Mouse (Mus musculus) brain, embryonic 14.5 days (tissue): Measurements from ENCODE around the gene Pomt2. TPM values are rescaled to one million over a fixed set of nuclear protein-coding genes. Genes with fewer than 3 reads are reported as not detected.
A peak's percentile ranks its signal among the peaks of the same experiment; 100 is the strongest.

Source experiments
- DNase-seq: peaks from one replicate; pipeline ENCODE4 v3.0.0-alpha.2; 2011; ENCODE audit warnings: low read depth
- CTCF ChIP-seq: fragments of 200-500 bp; IDR thresholded peaks from 2 replicates; pipeline ENCODE4 v1.5.1; 2012; ENCODE audit warnings: inconsistent platforms, mild to moderate bottlenecking, moderate library complexity, borderline replicate concordance; ENCODE audit not compliant: insufficient read depth, insufficient read length; ENCODE audit errors: extremely low read depth
- POLR2A ChIP-seq: fragments of 200-500 bp; IDR thresholded peaks from 2 replicates; pipeline ENCODE4 v1.6.1; 2012; ENCODE audit warnings: mild to moderate bottlenecking, inconsistent platforms, borderline replicate concordance; ENCODE audit not compliant: poor library complexity, insufficient read depth, insufficient read length, severe bottlenecking; ENCODE audit errors: extremely low read depth
- polyA plus RNA-seq: library from polyadenylated mRNA; depleted of rRNA; stranded (reverse); fragments of >200 nt; gene quantifications from 2 replicates; pipeline ENCODE4 v1.2.3, GENCODE M21; 2012

Pomt2 gene
- polyA plus RNA-seq, 1 experiment, result 19.2 TPM

GRCm38 (mm10) chr12:87148136-87148535 lies 368 bp upstream of the Pomt2 start:
- no peak for TF ChIP-seq CTCF
- TF ChIP-seq POLR2A, result no peak

GRCm38 (mm10) chr12:87146966-87147365 lies 802 bp downstream of the Pomt2 start, which contains the start of gene Gstz1:
TSS of gene Gstz1 (plus strand) at chr12:87147165.
- TF ChIP-seq CTCF (no peak), POLR2A (no peak)
- peak; percentile 97 for DNase-seq

More at GRCm38 (mm10) chr12:87148136-87148535, 368 bp upstream of the Pomt2 start:
- DNase-seq, result no peak

GRCm38 (mm10) chr12:87142156-87142555 lies 5.6 kb downstream of the Pomt2 start:
- DNase-seq, result no peak
- TF ChIP-seq POLR2A, result no peak
- no peak for TF ChIP-seq CTCF

GRCm38 (mm10) chr12:87138768-87139167 lies 9.0 kb downstream of the Pomt2 start:
- no peak for TF ChIP-seq POLR2A

GRCm38 (mm10) chr12:87138342-87138701 lies 9.4 kb downstream of the Pomt2 start:
- TF ChIP-seq POLR2A (no peak), CTCF (no peak)
- peak; percentile 43 for DNase-seq

More at GRCm38 (mm10) chr12:87138768-87139167, 9.0 kb downstream of the Pomt2 start:
- DNase-seq, result no peak

- peak; percentile 73 for DNase-seq
- no peak for TF ChIP-seq POLR2A
- TF ChIP-seq CTCF, result no peak
Measured at GRCm38 (mm10) chr12:87137439-87138341, 10.1 kb downstream of the Pomt2 start.

- TF ChIP-seq POLR2A (no peak), CTCF (no peak)
- no peak for DNase-seq
Measured at GRCm38 (mm10) chr12:87132784-87133183, 15.0 kb downstream of the Pomt2 start.

GRCm38 (mm10) chr12:87132210-87132609 lies 15.6 kb downstream of the Pomt2 start:
- TF ChIP-seq POLR2A (no peak), CTCF (no peak)
- DNase-seq, result no peak

GRCm38 (mm10) chr12:87131619-87132018 lies 16.1 kb downstream of the Pomt2 start:
- peak; percentile 58 for DNase-seq
- peak; percentile 57; the same call in 1 of the 2 replicates for TF ChIP-seq CTCF
- no peak for TF ChIP-seq POLR2A

- TF ChIP-seq CTCF (no peak), POLR2A (no peak)
- DNase-seq, result peak; percentile 41
Measured at GRCm38 (mm10) chr12:87131181-87131580, 16.6 kb downstream of the Pomt2 start.

- DNase-seq, result no peak
- TF ChIP-seq CTCF (no peak), POLR2A (no peak)
Measured at GRCm38 (mm10) chr12:87130224-87130623, 17.5 kb downstream of the Pomt2 start.

GRCm38 (mm10) chr12:87127256-87127655 lies 20.5 kb downstream of the Pomt2 start:
- no peak for DNase-seq
- TF ChIP-seq CTCF (no peak), POLR2A (no peak)

GRCm38 (mm10) chr12:87121918-87122589 lies 25.7 kb downstream of the Pomt2 start:
- TF ChIP-seq POLR2A, result no peak
- no peak for TF ChIP-seq CTCF
- no peak for DNase-seq
